Mouse (Mus musculus): ENCODE data around the gene Scrn2.

DNA sequence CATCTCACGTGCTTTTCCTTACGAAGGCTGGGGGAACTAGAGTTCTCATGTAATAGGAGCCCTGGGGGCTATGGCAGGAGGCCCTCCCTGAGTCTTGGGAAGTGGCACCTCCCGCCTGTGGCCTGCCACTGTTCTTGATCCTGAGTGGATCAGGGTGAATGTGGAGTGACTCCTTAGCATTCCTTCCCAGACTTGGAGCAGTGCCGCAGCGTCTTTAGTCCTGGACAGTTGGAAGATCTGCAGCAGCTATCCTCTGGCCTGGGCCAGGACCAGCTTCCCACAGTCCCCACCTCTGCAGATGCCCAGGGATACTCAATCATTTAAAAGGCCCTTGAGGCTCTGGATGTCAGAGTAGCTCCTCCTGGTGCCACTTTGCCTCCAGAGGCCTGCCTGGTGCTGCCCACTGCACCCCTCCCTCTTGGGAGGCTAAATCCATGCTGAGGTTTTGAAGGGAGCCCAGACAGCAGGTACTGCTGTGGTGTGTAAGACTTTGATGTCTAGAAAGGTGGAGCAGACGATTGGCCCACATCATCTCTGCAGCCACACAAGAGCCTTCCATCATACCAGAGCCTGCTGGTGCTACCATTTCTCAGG lies 19.9 kb downstream of the Scrn2 start:
- TF ChIP-seq CTCF (IDR thresholded peaks at IDR 0.05; ENCODE audit: low read depth, low read length) (no peak), POLR2A (IDR thresholded peaks at IDR 0.05; ENCODE audit: extremely low read depth, insufficient read depth, low read length) (no peak)

Measured in liver, adult 2 months (tissue).